Mouse (Mus musculus) thymus, adult 2 months (tissue): ENCODE results near the gene Tmem62.

Source experiments
- CTCF ChIP-seq: fragments of 200-500 bp; IDR thresholded peaks from 2 replicates; pipeline ENCODE4 v1.5.1; 2012; ENCODE audit warnings: mild to moderate bottlenecking, control low read depth, low read length, moderate library complexity, borderline replicate concordance; ENCODE audit not compliant: control insufficient read depth, poor library complexity, insufficient read depth; ENCODE audit errors: extremely low read depth
- POLR2A ChIP-seq: fragments of 200-500 bp; IDR thresholded peaks from 2 replicates; pipeline ENCODE4 v1.6.1; 2012; ENCODE audit warnings: mild to moderate bottlenecking, low read length, control low read depth, moderate library complexity; ENCODE audit not compliant: control insufficient read depth, poor library complexity, insufficient read depth; ENCODE audit errors: extremely low read depth

- no peak for TF ChIP-seq POLR2A
- no peak for TF ChIP-seq CTCF
Observed at GRCm38 (mm10) chr2:121016226-121016625, 39.4 kb downstream of the Tmem62 start.
